Mouse (Mus musculus) lung, postnatal 0 days (tissue): ENCODE data around the gene Gpx5. TPM values are rescaled to one million over a fixed set of nuclear protein-coding genes. Genes with fewer than 3 reads are reported as not detected.
A peak's percentile ranks its signal among the peaks of the same experiment; 100 is the strongest.

Experiments
- ATAC-seq: fragments of 200-750 bp; cut with Nextera tagmentation; 2 replicates; pipeline ENCODE4 v1.8.0; 2017; ENCODE audit warnings: moderate library complexity
- DNase-seq: peaks from one replicate; pipeline ENCODE4 v3.0.0-alpha.2; 2016; ENCODE audit warnings: low spot score
- H3K27ac ChIP-seq: fragments of 300-500 bp; sonication (generic); 2 replicates; pipeline ENCODE4 v1.5.1; 2014; ENCODE audit warnings: antibody characterized with exemption, mild to moderate bottlenecking, low read length, mixed read lengths
- H3K27me3 ChIP-seq: fragments of 300-500 bp; sonication (generic); replicated peaks from 2 replicates; pipeline ENCODE4 v1.6.1; 2014; ENCODE audit warnings: low read length, mixed read lengths; ENCODE audit not compliant: insufficient read depth
- H3K36me3 ChIP-seq: fragments of 300-500 bp; sonication (generic); 2 replicates; pipeline ENCODE4 v1.6.1; 2014; ENCODE audit warnings: low read length, mixed read lengths; ENCODE audit not compliant: insufficient read depth
- H3K4me1 ChIP-seq: fragments of 300-500 bp; sonication (generic); 2 replicates; pipeline ENCODE4 v1.6.1; 2014; ENCODE audit warnings: antibody characterized with exemption, low read depth, low read length, mixed read lengths; ENCODE audit not compliant: insufficient read depth
- H3K4me2 ChIP-seq: fragments of 300-500 bp; sonication (generic); replicated peaks from 2 replicates; pipeline ENCODE4 v1.6.1; 2014; ENCODE audit warnings: low read depth, mild to moderate bottlenecking, low read length, moderate library complexity, mixed read lengths
- H3K4me3 ChIP-seq: fragments of 300-500 bp; sonication (generic); 2 replicates; pipeline ENCODE4 v1.5.1; 2014; ENCODE audit warnings: low read depth, low read length
- H3K9ac ChIP-seq: fragments of 300-500 bp; sonication (generic); replicated peaks from 2 replicates; pipeline ENCODE4 v1.6.1; 2014; ENCODE audit warnings: low read depth, mild to moderate bottlenecking
- H3K9me3 ChIP-seq: fragments of 300-500 bp; sonication (generic); 2 replicates; pipeline ENCODE4 v1.6.1; 2016; ENCODE audit warnings: low read length, mixed read lengths
- CTCF ChIP-seq: IDR thresholded peaks from 2 replicates; pipeline ENCODE4 v1.5.1; 2016; ENCODE audit warnings: antibody characterized with exemption, mild to moderate bottlenecking
- EP300 ChIP-seq: IDR thresholded peaks from 2 replicates; pipeline ENCODE4 v1.6.1; 2016; ENCODE audit warnings: antibody characterized with exemption, mild to moderate bottlenecking, control low read depth
- WGBS: fragments of 180-500 bp; shearing (Covaris S2); extraction: QIAGEN DNeasy Blood & Tissue Kit; methylation state at CpG from one replicate; pipeline ENCODE4 v1.1.7; 2014; 5-methylcytosine and 5-hydroxymethylcytosine counted together
- polyA plus RNA-seq: library from polyadenylated mRNA; unstranded; fragments of >200 nt; fragmentation: Nextera tagmentation; extraction: Ambion mirVana; gene quantifications from 2 replicates; pipeline ENCODE4 v1.2.1, GENCODE M21; 2015

Gpx5 gene
- polyA plus RNA-seq, 1 experiment from 2014 or later: not detected

GRCm38 (mm10) chr13:21275021-21275814 is 17.3 kb downstream of the Gpx5 start:
- H3K4me1 ChIP-seq: peaks cover 5% of the 10 kb centered on the region; the same call in 1 of the 2 replicates
- 1% methylated on average over 29 of the region's 29 CpGs for WGBS
- H3K4me2 ChIP-seq: peak overlapping the region; percentile 68
- no peaks in the 10 kb centered on the region for H3K9me3 ChIP-seq
- H3K9ac ChIP-seq: no peak overlapping the region; the same call in 1 of the 2 replicates
- no peaks in the 10 kb centered on the region for H3K27me3 ChIP-seq
- ATAC-seq (peak; percentile 35; the same call in 1 of the 2 replicates), DNase-seq (peak; percentile 50)
- no peaks in the 10 kb centered on the region for H3K36me3 ChIP-seq
- peak overlapping the region; percentile 50 for H3K4me3 ChIP-seq
- H3K27ac ChIP-seq: no peak overlapping the region
- TF ChIP-seq EP300 (no peak), CTCF (peak; percentile 64)

GRCm38 (mm10) chr13:21268262-21268661 is 24.3 kb downstream of the Gpx5 start:
- DNase-seq (no peak), ATAC-seq (no peak)
- no peak for TF ChIP-seq CTCF
- no peak for TF ChIP-seq EP300
- 0% methylated on average over 1 of the region's 1 CpGs for WGBS
- no peak overlapping the region for H3K4me2 ChIP-seq
- no peak overlapping the region for H3K27ac ChIP-seq
- H3K9me3 ChIP-seq: no peaks in the 10 kb centered on the region
- no peak overlapping the region for H3K4me3 ChIP-seq
- peaks cover 4% of the 10 kb centered on the region; the same call in 1 of the 2 replicates for H3K4me1 ChIP-seq
- H3K36me3 ChIP-seq: no peaks in the 10 kb centered on the region
- H3K9ac ChIP-seq: no peak overlapping the region
- H3K27me3 ChIP-seq: no peaks in the 10 kb centered on the region

GRCm38 (mm10) chr13:21267541-21267940 is 25.0 kb downstream of the Gpx5 start:
- no peak overlapping the region for H3K4me2 ChIP-seq
- ATAC-seq (no peak), DNase-seq (no peak)
- no peaks in the 10 kb centered on the region for H3K27me3 ChIP-seq
- H3K4me1 ChIP-seq: peaks cover 4% of the 10 kb centered on the region; the same call in 1 of the 2 replicates
- H3K9me3 ChIP-seq: no peaks in the 10 kb centered on the region
- no peak overlapping the region for H3K9ac ChIP-seq
- TF ChIP-seq CTCF: no peak
- TF ChIP-seq EP300: no peak
- 35% methylated on average over 4 of the region's 4 CpGs for WGBS
- no peak overlapping the region for H3K27ac ChIP-seq
- H3K36me3 ChIP-seq: no peaks in the 10 kb centered on the region
- H3K4me3 ChIP-seq: no peak overlapping the region

- 50% methylated on average over 2 of the region's 2 CpGs for WGBS
- TF ChIP-seq CTCF: no peak
- TF ChIP-seq EP300: no peak
- no peaks in the 10 kb centered on the region for H3K36me3 ChIP-seq
These were observed 26.8 kb downstream of the Gpx5 start for GRCm38 (mm10) chr13:21265736-21266135.

GRCm38 (mm10) chr13:21264366-21264765 is 28.2 kb downstream of the Gpx5 start:
- TF ChIP-seq CTCF (no peak), EP300 (no peak)
- H3K27ac ChIP-seq: no peak overlapping the region
- peaks cover 4% of the 10 kb centered on the region; the same call in 1 of the 2 replicates for H3K4me1 ChIP-seq
- WGBS: 2% methylated on average over 11 of the region's 11 CpGs
- no peak for ATAC-seq
- no peaks in the 10 kb centered on the region for H3K27me3 ChIP-seq
- no peak overlapping the region for H3K4me3 ChIP-seq
- H3K9me3 ChIP-seq: no peaks in the 10 kb centered on the region
- H3K9ac ChIP-seq: no peak overlapping the region
- DNase-seq: no peak
- H3K36me3 ChIP-seq: no peaks in the 10 kb centered on the region
- H3K4me2 ChIP-seq: peak overlapping the region; percentile 18; the same call in 1 of the 2 replicates

More at GRCm38 (mm10) chr13:21265736-21266135, 26.8 kb downstream of the Gpx5 start:
- no peak overlapping the region for H3K9ac ChIP-seq
- peaks cover 4% of the 10 kb centered on the region; the same call in 1 of the 2 replicates for H3K4me1 ChIP-seq
- no peak overlapping the region for H3K27ac ChIP-seq
- no peak for ATAC-seq
- no peak overlapping the region for H3K4me3 ChIP-seq
- no peaks in the 10 kb centered on the region for H3K9me3 ChIP-seq
- no peak for DNase-seq
- H3K4me2 ChIP-seq: no peak overlapping the region
- no peaks in the 10 kb centered on the region for H3K27me3 ChIP-seq

GRCm38 (mm10) chr13:21263910-21264309 is 28.6 kb downstream of the Gpx5 start:
- 5% methylated on average over 11 of the region's 11 CpGs for WGBS
- TF ChIP-seq EP300 (no peak), CTCF (no peak)
- no peak for DNase-seq
- Histone ChIP-seq H3K27me3 (0 out of 2 replicates have a peak, but pooled peaks cover 4% of the 10 kb centered on the region), H3K4me1 (peaks cover 6% of the 10 kb centered on the region; the same call in 1 of the 2 replicates), H3K27ac (no peak overlapping the region), H3K36me3 (no peaks in the 10 kb centered on the region), H3K4me3 (no peak overlapping the region), H3K9me3 (no peaks in the 10 kb centered on the region), H3K4me2 (peak overlapping the region; percentile 18; the same call in 1 of the 2 replicates), H3K9ac (no peak overlapping the region)
- no peak for ATAC-seq
